16 mouse cellular contexts compared by ENCODE assay signal in the genomic region with DNA sequence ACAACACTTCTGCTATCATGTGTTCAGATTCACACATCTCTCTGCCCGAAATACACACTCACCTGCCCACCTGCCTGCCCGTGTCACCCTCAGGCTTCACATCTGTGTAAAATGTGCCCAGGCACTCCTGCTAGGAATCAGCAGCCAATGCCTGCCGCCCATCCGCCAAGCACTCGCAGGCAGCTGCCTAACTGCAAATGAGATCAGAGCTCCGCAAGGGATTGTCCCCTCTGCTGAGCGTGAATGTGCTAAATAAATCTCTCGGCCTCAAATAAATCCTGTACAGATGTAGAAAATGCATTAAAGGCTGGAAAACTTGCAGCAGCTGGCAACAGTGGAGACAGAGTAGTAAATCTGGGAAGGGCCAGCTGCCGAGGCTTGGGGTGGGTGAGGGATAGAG. TPM values are rescaled to one million over a fixed set of nuclear protein-coding genes. Genes with fewer than 3 reads are reported as not detected.
DNase-seq lines count a peak whose midpoint lies in the region; ATAC-seq and TF ChIP-seq lines count a peak whose summit lies in the region.
"Had no signal": no experiment of that assay in that cellular context is flagged by ENCODE, and none has a peak within 500 bp of the region (broad histone marks: within the 10 kb centered on the region; RNA-seq: fewer than 3 reads in every experiment).

No protein-coding gene starts in this region.

- no peak for TF ChIP-seq CTCF in forebrain, postnatal 0 days (IDR thresholded peaks at IDR 0.05; ENCODE audit: low read depth)

- no peaks in the 10 kb centered on the region for H3K27me3 ChIP-seq in forebrain, postnatal 0 days (ENCODE audit: insufficient read depth, low read length)
- H3K27me3 ChIP-seq in forebrain, embryonic 11.5 days (ENCODE audit: control insufficient read depth, insufficient read depth, low read length): no peaks in the 10 kb centered on the region
- H3K27me3 ChIP-seq in embryonic facial prominence, embryonic 15.5 days: peaks cover 4% of the 10 kb centered on the region; the same call in 1 of the 2 replicates
- H3K27me3 ChIP-seq in neural tube, embryonic 13.5 days: no peaks in the 10 kb centered on the region

- peak; percentile 31 for DNase-seq in forebrain, postnatal 0 days
- no peak for DNase-seq in forebrain, embryonic 11.5 days (ENCODE audit: low spot score)
- peak; percentile 11 to 35 for DNase-seq in left cerebral cortex, postnatal 25 days (ENCODE audit: low spot score in 2 of 2)
- DNase-seq in left cerebral cortex, postnatal 36 days (ENCODE audit: low spot score in 2 of 2): no peak
- DNase-seq in yolk sac, embryonic 10.5 days (ENCODE audit: low spot score): no peak
- no peak for DNase-seq in heart, postnatal 4 days
- DNase-seq: cerebellum, adult 9-11 months; embryo, embryonic 11 days; heart, postnatal 14 days; liver, postnatal 0 days; retina, postnatal 1 day; thymus, adult 2 months had no signal

- intact Hi-C loops in left cerebral cortex, postnatal 25 days (cut with DNase I): no loop called here
- intact Hi-C loops in left cerebral cortex, postnatal 36 days (cut with DNase I): no loop called here

- no peak overlapping the region for H3K4me3 ChIP-seq in forebrain, postnatal 0 days (ENCODE audit: low read depth, low read length)
- H3K4me3 ChIP-seq in forebrain, embryonic 11.5 days (ENCODE audit: low read depth, low read length): no peak overlapping the region
- no peak overlapping the region for H3K4me3 ChIP-seq in embryonic facial prominence, embryonic 15.5 days (replicated peaks)
- no peak overlapping the region for H3K4me3 ChIP-seq in neural tube, embryonic 13.5 days
- H3K4me3 ChIP-seq: myocyte had no signal

- no peak overlapping the region for H3K4me2 ChIP-seq in forebrain, postnatal 0 days (ENCODE audit: low read depth)
- no peak overlapping the region for H3K4me2 ChIP-seq in forebrain, embryonic 11.5 days (ENCODE audit: low read depth, low read length, severe bottlenecking)
- no peak overlapping the region for H3K4me2 ChIP-seq in embryonic facial prominence, embryonic 15.5 days (replicated peaks)
- H3K4me2 ChIP-seq in neural tube, embryonic 13.5 days: no peak overlapping the region

- H3K4me1 ChIP-seq in forebrain, postnatal 0 days (ENCODE audit: insufficient read depth): no peaks in the 10 kb centered on the region
- 0 out of 2 replicates have a peak, but pooled peaks cover 2% of the 10 kb centered on the region for H3K4me1 ChIP-seq in forebrain, embryonic 11.5 days (replicated peaks; ENCODE audit: control insufficient read depth, insufficient read depth, low read length)
- peaks cover 9% of the 10 kb centered on the region; the same call in 1 of the 2 replicates for H3K4me1 ChIP-seq in embryonic facial prominence, embryonic 15.5 days
- peaks cover 22% of the 10 kb centered on the region for H3K4me1 ChIP-seq in neural tube, embryonic 13.5 days (replicated peaks)

- no peak overlapping the region for H3K9ac ChIP-seq in forebrain, postnatal 0 days
- H3K9ac ChIP-seq in forebrain, embryonic 11.5 days (ENCODE audit: low read length): no peak overlapping the region
- H3K9ac ChIP-seq in embryonic facial prominence, embryonic 15.5 days: no peak overlapping the region
- 0 out of 2 replicates have a peak overlapping the region, but pooled peaks have one; percentile 4 for H3K9ac ChIP-seq in neural tube, embryonic 13.5 days
- H3K9ac ChIP-seq: liver, postnatal 0 days had no signal

- no peaks in the 10 kb centered on the region for H3K36me3 ChIP-seq in forebrain, postnatal 0 days (ENCODE audit: insufficient read depth)
- no peaks in the 10 kb centered on the region for H3K36me3 ChIP-seq in forebrain, embryonic 11.5 days (ENCODE audit: control insufficient read depth, insufficient read depth, low read length)
- H3K36me3 ChIP-seq in embryonic facial prominence, embryonic 15.5 days: no peaks in the 10 kb centered on the region
- no peaks in the 10 kb centered on the region for H3K36me3 ChIP-seq in neural tube, embryonic 13.5 days

- WGBS in forebrain, postnatal 0 days: 59% methylated on average over 9 of the region's 9 CpGs
- 62% methylated on average over 9 of the region's 9 CpGs for WGBS in forebrain, embryonic 11.5 days
- WGBS in embryonic facial prominence, embryonic 15.5 days: 35% methylated on average over 9 of the region's 9 CpGs
- 49% methylated on average over 9 of the region's 9 CpGs for WGBS in neural tube, embryonic 13.5 days

- H3K9me3 ChIP-seq in forebrain, postnatal 0 days (ENCODE audit: low read length): no peaks in the 10 kb centered on the region
- H3K9me3 ChIP-seq in forebrain, embryonic 11.5 days (ENCODE audit: control insufficient read depth, low read length): no peaks in the 10 kb centered on the region
- no peaks in the 10 kb centered on the region for H3K9me3 ChIP-seq in embryonic facial prominence, embryonic 15.5 days (replicated peaks)
- no peaks in the 10 kb centered on the region for H3K9me3 ChIP-seq in neural tube, embryonic 13.5 days

- peak; percentile 42; the same call in 1 of the 2 replicates for ATAC-seq in forebrain, postnatal 0 days
- no peak for ATAC-seq in forebrain, embryonic 11.5 days (replicated peaks; ENCODE audit: low FRiP score)
- ATAC-seq in embryonic facial prominence, embryonic 15.5 days (ENCODE audit: insufficient number of reproducible peaks, low FRiP score, low TSS enrichment, low read depth): 0 out of 2 replicates have a peak, but pooled peaks have one; percentile 29
- ATAC-seq in neural tube, embryonic 13.5 days (ENCODE audit: low read depth): peak; percentile 78
- ATAC-seq: intestine, postnatal 0 days; liver, postnatal 0 days had no signal

- H3K27ac ChIP-seq in forebrain, postnatal 0 days (ENCODE audit: low read depth, low read length): no peak overlapping the region; the same call in 1 of the 2 replicates
- no peak overlapping the region for H3K27ac ChIP-seq in forebrain, embryonic 11.5 days (ENCODE audit: low read depth, low read length)
- H3K27ac ChIP-seq in embryonic facial prominence, embryonic 15.5 days (replicated peaks): no peak overlapping the region
- H3K27ac ChIP-seq in neural tube, embryonic 13.5 days (replicated peaks): peak overlapping the region; percentile 72

RNA-seq across cellular contexts. Expression of gene Syt2, which starts 36.0 kb away (rescaled TPM):
- total RNA-seq in forebrain, postnatal 0 days (2014; rRNA removed): 1.1 and 1.3 TPM in 2 replicates
- 1.2 and 1.6 TPM in 2 replicates for polyA plus RNA-seq in forebrain, postnatal 0 days (2015; fragmentation: Nextera tagmentation; extraction: Ambion mirVana)
- 0.84 and 0.95 TPM in 2 replicates for polyA plus RNA-seq in forebrain, embryonic 11.5 days (2014; fragmentation: Nextera tagmentation; extraction: Ambion mirVana)
- 10 to 100 TPM; 42.8 to 49.3 TPM for total RNA-seq in left cerebral cortex, postnatal 25 days (2021)
- total RNA-seq in left cerebral cortex, postnatal 36 days (2021): 10 to 100 TPM; 49.4 to 71.5 TPM
- 0.56 and 1.0 TPM in 2 replicates for polyA plus RNA-seq in embryonic facial prominence, embryonic 15.5 days (2015; fragmentation: Nextera tagmentation; extraction: Ambion mirVana)
- 12.1 and 13.9 TPM in 2 replicates for polyA plus RNA-seq in neural tube, embryonic 13.5 days (2015; fragmentation: Nextera tagmentation; extraction: Ambion mirVana)
- under 1 TPM in 1 of 2 experiments, not detected in 1; 0.05 TPM for total RNA-seq in heart, postnatal 4 days (2021)
- total RNA-seq: heart, postnatal 14 days had no signal
- polyA plus RNA-seq: liver, postnatal 0 days had no signal

Comparison
In these comparisons a context has a peak if more than half of its experiments do, and no peak if none do; other contexts are left out.
1. DNase-seq: peak in forebrain, postnatal 0 days (single experiment) and left cerebral cortex, postnatal 25 days (2 of 2); none in forebrain, embryonic 11.5 days (single experiment), left cerebral cortex, postnatal 36 days (0 of 2), yolk sac, embryonic 10.5 days (single experiment) and heart, postnatal 4 days (single experiment).
2. RNA of gene Syt2, which starts 36.0 kb away (total RNA-seq): 49.4 to 71.5 TPM in left cerebral cortex, postnatal 36 days and 42.8 to 49.3 TPM in left cerebral cortex, postnatal 25 days; 1.1 to 1.3 TPM in forebrain, postnatal 0 days and 0.05 TPM in heart, postnatal 4 days; every median in the first group is over 10 times any median in the second.